Mouse (Mus musculus): ENCODE measurements at regions not wholly inside any gene's neighbourhood (a gene's known extent, or its start where the extent isn't known, plus 50 kb on each side); places are given as distances from the start of the nearest gene placed in this dataset.

DNA sequence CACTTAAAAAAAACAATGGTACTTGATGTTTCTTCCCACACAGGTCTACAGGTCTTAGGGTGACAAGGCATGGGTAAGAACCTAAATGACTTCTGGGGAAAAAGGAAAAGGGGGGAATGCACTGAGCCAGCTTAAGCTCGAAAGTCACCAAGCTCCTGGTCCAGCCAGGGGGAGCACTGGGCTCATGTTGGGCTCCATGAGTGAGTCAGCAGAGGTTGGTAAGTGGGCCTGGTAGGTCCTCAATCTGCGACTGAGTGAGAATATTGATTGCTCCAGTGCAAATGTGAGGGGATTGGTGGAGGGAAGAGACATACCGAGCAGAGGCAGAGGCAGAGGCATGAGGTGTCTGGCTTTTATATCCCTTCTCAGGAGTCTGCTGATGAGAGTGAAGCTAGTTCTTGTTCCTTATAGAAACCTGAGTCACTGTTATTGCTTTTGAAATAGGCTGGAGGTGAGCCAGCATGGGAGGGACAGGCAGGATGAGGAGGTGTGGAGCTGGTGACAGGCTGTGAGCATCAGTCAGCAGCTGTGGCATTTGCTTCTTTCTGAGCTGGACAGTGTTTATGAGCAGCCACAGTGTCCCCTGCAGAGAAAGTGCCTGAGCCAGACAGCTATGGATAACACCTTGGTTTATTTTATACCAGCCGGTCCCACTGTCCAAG, 63.2 kb upstream of the Slc22a23 start:
- Histone ChIP-seq H3K27me3 (no peaks in the 10 kb centered on the region), H3K4me3 (no peak overlapping the region), H3K9ac (no peak overlapping the region), H3K4me1 (replicated peaks) (no peaks in the 10 kb centered on the region), H3K9me3 (no peaks in the 10 kb centered on the region), H3K36me3 (no peaks in the 10 kb centered on the region), H3K27ac (replicated peaks) (no peak overlapping the region), H3K4me2 (no peak overlapping the region)
- 65% methylated on average over 4 of the region's 4 CpGs for WGBS
- peak; percentile 47; the same call in 1 of the 2 replicates for ATAC-seq (ENCODE audit: low read depth)

DNA sequence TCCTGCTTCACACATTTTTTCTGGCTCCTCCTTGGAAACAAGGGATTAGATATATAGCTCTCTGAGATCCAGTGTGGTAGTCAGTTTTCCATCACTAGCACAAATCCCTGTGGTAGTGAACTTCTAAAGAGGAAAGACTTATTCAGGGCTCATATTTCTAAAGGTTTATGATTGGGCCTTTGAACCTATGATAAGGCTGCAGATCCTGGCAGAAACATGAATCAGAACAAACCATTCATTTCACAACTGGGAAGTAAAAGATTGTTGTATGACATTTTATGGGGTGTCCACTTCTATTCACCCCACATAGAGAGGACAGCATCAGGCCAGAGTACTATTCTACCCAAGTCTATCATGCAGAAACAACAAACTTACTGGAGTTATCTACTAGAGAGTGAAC, 61.3 kb upstream of the Slc22a23 start:
- no peak overlapping the region for H3K4me3 ChIP-seq
- H3K27me3 ChIP-seq, result no peaks in the 10 kb centered on the region
- H3K4me2 ChIP-seq, result no peak overlapping the region
- no peak overlapping the region for H3K27ac ChIP-seq (replicated peaks)
- no peaks in the 10 kb centered on the region for H3K36me3 ChIP-seq
- no peaks in the 10 kb centered on the region for H3K9me3 ChIP-seq
- no peaks in the 10 kb centered on the region for H3K4me1 ChIP-seq (replicated peaks)
- no peak for ATAC-seq (ENCODE audit: low read depth)
- H3K9ac ChIP-seq, result no peak overlapping the region

DNA sequence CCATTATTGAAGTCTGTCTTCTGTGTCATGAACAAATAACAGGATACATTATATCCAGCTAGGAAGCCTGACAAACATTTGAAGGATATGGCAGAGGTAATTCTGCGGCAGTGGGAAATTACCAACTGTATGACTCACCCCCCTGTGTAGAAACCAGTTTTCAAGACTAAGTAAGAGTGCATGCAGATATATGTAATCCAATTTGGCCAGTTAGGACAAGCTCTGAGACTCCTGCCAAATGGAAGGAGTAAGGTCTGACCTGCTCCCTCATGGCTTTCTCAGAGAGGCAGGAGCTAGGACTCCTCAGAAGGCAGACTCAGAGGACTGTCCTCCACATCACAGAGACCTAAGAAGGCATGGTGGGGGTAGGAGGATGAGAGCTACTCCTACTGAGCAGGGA, 57.6 kb upstream of the Slc22a23 start:
- 82% methylated on average over 1 of the region's 1 CpGs for WGBS
- Histone ChIP-seq H3K4me3 (no peak overlapping the region), H3K4me1 (replicated peaks) (peaks cover 5% of the 10 kb centered on the region; the same call in 1 of the 2 replicates), H3K36me3 (no peaks in the 10 kb centered on the region), H3K27ac (replicated peaks) (no peak overlapping the region), H3K4me2 (no peak overlapping the region), H3K9me3 (no peaks in the 10 kb centered on the region), H3K9ac (no peak overlapping the region), H3K27me3 (no peaks in the 10 kb centered on the region)
- no peak for ATAC-seq (ENCODE audit: low read depth)

DNA sequence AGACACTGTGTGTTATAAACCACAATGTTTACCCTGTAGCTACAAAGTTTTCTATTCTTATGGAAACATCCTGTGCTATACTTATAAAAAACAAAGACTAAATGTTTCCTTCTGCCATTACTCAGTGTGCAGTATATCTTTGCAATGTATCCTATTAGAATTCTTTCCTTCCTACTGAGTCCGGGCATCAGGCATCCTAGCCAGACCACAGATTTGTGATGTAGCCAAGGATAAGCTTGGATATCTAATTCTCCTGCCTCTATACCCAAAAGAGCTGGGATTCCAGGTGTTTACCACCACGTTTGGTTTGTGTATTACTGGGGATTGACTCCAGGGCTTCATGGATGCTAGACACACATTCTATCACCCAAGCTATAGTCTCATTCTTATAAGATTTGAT, 56.0 kb upstream of the Slc22a23 start:
- H3K9me3 ChIP-seq, result no peaks in the 10 kb centered on the region
- no peak overlapping the region for H3K4me2 ChIP-seq
- no peak overlapping the region for H3K4me3 ChIP-seq
- H3K27me3 ChIP-seq, result no peaks in the 10 kb centered on the region
- H3K36me3 ChIP-seq, result no peaks in the 10 kb centered on the region
- H3K4me1 ChIP-seq (replicated peaks), result peaks cover 5% of the 10 kb centered on the region; the same call in 1 of the 2 replicates
- ATAC-seq (ENCODE audit: low read depth), result no peak
- H3K9ac ChIP-seq, result no peak overlapping the region
- H3K27ac ChIP-seq (replicated peaks), result no peak overlapping the region
- WGBS, result 82% methylated on average over 2 of the region's 2 CpGs

DNA sequence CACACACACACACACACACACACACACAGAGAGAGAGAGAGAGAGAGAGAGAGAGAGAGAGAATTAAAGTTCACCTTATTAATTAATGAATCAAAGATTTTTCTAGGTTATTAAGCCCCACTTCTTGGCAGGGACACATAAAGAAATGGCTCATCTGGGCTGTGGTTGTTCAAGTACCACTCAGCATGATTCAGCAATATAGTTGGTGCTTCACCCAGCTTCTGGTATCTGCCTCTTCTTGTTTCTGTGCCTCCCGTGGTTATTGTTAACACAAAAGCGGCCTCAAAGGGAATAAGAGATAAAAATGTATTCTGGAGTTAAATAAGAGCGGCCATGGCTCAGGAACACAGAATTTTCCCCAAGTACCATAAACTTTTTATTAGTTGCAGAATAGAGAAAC, 53.9 kb upstream of the Slc22a23 start:
- no peaks in the 10 kb centered on the region for H3K27me3 ChIP-seq
- H3K27ac ChIP-seq (replicated peaks), result no peak overlapping the region
- WGBS, result 70% methylated on average over 3 of the region's 3 CpGs
- ATAC-seq (ENCODE audit: low read depth), result no peak
- no peak overlapping the region for H3K4me2 ChIP-seq
- H3K4me3 ChIP-seq, result no peak overlapping the region
- H3K9ac ChIP-seq, result no peak overlapping the region
- H3K9me3 ChIP-seq, result no peaks in the 10 kb centered on the region
- H3K36me3 ChIP-seq, result no peaks in the 10 kb centered on the region
- peaks cover 5% of the 10 kb centered on the region; the same call in 1 of the 2 replicates for H3K4me1 ChIP-seq (replicated peaks)

DNA sequence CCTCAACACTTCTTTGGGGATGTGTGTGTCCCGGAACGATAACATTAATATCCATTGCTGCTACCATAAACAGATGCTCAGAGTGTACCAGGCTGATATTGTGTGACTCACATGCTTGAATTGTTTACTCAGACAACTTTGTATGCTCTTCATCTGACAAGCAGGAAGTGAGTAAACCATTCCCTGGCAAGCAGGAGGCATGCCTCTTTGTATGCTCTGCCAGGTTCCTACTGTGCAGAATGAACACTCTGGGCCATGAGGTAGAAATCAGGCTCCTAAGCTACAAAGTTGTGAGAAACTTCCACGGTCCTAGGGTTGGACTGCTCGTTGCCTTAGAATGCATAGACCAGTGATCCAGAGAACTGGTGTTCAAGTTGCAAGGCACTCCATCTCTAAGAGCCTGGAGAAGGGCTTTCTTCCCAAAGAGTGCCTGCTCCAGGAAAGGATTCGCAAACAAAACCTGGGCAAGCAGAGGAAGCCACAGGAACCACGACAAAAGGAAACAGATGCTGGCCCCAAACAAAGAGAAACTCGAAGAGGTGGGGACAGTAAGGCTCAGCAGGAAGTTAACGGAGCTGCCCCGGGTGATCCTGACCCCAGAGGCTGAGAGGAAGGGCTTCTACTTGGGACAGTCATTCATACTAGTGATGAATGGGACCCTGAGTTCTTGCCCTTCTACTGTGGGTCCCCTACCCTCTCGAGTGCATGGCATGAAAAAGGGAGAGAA, 53.2 kb upstream of the Slc22a23 start:
- H3K9me3 ChIP-seq, result no peaks in the 10 kb centered on the region
- H3K27me3 ChIP-seq, result no peaks in the 10 kb centered on the region
- H3K9ac ChIP-seq, result no peak overlapping the region
- 34% methylated on average over 10 of the region's 10 CpGs for WGBS
- H3K4me3 ChIP-seq, result no peak overlapping the region
- H3K4me2 ChIP-seq, result no peak overlapping the region
- no peaks in the 10 kb centered on the region for H3K36me3 ChIP-seq
- no peak for ATAC-seq (ENCODE audit: low read depth)
- peaks cover 5% of the 10 kb centered on the region; the same call in 1 of the 2 replicates for H3K4me1 ChIP-seq (replicated peaks)
- H3K27ac ChIP-seq (replicated peaks), result no peak overlapping the region

DNA sequence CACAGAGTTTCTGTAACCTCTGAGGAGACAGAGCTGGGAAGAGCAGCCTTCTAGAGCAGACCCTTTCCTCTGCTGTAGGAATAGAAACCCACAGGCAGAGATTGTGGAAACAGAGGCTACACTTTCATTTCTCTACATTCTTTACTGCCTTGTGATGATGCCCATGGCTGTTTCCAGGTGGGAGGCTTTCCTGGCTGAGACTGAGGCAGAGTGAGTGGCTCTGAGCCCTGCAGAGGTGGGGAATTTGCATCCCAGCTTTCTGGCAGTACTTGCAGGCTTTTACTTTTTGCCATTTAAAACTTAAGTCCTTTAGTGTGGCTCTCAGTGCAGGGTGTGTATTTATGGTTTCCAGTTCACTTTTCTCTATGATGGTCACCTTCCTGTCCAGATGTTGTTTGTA, 50.5 kb upstream of the Slc22a23 start:
- Histone ChIP-seq H3K4me1 (replicated peaks) (peaks cover 5% of the 10 kb centered on the region; the same call in 1 of the 2 replicates), H3K4me2 (no peak overlapping the region), H3K9me3 (no peaks in the 10 kb centered on the region), H3K27ac (replicated peaks) (no peak overlapping the region), H3K4me3 (no peak overlapping the region), H3K36me3 (no peaks in the 10 kb centered on the region), H3K9ac (no peak overlapping the region), H3K27me3 (no peaks in the 10 kb centered on the region)
- ATAC-seq (ENCODE audit: low read depth), result no peak

DNA sequence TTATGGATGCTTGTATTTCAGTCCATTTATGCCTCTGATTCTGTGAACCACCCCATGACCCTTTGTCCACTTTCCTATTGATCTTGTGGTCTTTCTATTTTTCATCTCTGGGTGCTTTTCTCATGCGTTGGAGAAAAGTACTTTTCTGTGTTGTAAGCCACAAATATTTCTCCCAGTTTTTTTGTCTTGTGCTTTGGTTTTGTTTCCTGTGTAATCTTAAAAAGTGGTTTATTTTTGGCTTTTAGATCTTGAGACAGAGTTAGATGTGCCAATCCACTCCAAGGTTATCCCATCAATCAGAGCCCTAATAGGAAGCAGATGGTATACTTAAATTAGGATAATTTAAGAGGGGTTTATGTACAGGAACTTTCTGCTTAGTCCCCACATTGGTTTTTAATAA, 50.0 kb upstream of the Slc22a23 start:
- WGBS, result 89% methylated on average over 1 of the region's 1 CpGs
- Histone ChIP-seq H3K9me3 (no peaks in the 10 kb centered on the region), H3K27me3 (no peaks in the 10 kb centered on the region), H3K36me3 (no peaks in the 10 kb centered on the region), H3K4me2 (no peak overlapping the region), H3K27ac (replicated peaks) (no peak overlapping the region), H3K4me1 (replicated peaks) (peaks cover 5% of the 10 kb centered on the region; the same call in 1 of the 2 replicates), H3K4me3 (no peak overlapping the region), H3K9ac (no peak overlapping the region)
- no peak for ATAC-seq (ENCODE audit: low read depth)

Measured in neural tube, embryonic 13.5 days (tissue).